Mouse (Mus musculus): ENCODE results near the gene Pacsin2.
"Not testable (repeated sequence)": the region's sequence is repeated elsewhere in the genome, so short reads cannot be mapped to it uniquely, and the experiment has no call there.

The Pacsin2 gene

DNA sequence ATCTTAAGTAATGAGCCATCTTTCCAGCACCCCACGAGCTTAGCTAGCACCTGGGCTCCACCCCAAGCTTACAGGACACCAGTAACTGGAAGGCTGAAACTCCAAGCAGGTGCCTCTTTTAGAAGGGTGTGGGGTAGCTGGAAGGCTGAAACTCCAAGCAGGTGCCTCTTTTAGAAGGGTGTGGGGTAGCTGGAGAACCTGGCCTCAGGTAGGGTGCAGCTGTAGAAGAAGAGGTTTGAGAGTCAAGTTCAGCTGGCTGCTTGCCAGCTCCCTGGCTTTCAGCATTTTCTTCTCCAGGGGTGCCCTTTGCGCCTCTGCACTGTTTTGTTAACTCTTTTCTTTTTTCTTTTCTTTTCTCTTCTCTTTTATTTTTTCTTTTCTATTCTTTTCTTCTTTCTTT lies 96.1 kb downstream of the Pacsin2 start:
- no peak for DNase-seq (ENCODE audit: low spot score)

GRCm38 (mm10) chr15:83366933-83367552 lies 97.4 kb downstream of the Pacsin2 start:
- peak; percentile 80 for DNase-seq (ENCODE audit: low spot score)

GRCm38 (mm10) chr15:83365697-83366096 lies 98.7 kb downstream of the Pacsin2 start:
- peak; percentile 11 for DNase-seq (ENCODE audit: low spot score)

- no peak for DNase-seq (ENCODE audit: low spot score)
Measured at GRCm38 (mm10) chr15:83364194-83364593, 100.2 kb downstream of the Pacsin2 start.

DNA sequence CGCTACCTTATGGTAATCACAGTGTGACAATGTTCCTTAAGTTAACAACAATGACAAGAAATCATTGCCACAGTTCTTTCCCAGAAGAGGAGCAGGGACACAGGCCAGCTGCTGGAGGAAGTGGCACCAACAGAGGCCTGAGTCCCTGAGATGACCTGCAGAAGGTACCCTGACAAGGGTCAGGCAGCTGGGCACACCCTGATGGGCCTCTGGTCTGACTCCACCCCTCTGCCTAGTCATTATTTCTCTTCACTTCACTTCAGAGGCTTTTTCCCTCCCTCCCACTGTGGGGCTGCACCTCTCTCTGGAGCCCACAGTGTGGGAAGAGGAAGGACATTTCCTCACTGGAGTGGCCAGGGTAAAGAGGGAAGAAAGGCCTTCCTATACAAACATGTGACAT lies 101.6 kb downstream of the Pacsin2 start:
- not testable (repeated sequence) for DNase-seq (ENCODE audit: low spot score)

DNA sequence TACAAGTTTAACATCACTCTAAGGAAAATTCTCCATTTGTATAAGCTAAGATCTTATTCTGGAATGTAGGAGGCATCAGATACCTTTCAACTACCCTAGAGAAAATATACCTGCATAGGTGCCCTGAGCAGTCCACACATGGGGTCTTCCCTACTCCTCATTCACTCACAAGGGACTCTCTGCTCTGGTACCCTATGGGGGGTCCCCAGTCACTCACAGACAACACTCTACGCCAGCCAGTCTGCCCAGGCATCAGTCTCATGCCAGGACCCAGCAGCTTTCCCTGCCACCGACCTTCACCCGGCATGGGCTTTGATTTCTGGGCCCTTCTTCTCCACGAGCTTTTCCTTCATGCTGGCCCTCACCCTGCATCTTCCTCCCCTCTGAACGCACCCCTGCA lies 103.5 kb downstream of the Pacsin2 start:
- DNase-seq (ENCODE audit: low spot score): not testable (repeated sequence)

DNA sequence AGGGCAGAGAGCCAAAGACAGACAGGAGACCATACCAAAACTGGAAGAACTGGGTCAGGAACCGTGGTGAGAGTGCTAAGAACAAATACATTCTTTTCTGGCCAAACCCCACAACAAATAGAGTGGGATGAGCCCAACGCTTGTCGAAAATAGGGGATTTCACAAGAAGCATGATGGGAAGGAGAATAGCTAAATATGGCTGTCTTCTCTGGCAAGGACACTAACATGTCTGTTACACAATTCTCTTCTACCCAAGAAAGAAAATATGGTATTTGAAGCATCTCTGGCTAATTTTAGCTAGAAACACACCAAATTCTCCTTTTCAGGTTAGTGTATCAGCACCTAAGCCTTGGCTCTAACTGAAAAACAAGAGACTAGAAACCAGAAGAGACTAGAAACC lies 104.3 kb downstream of the Pacsin2 start:
- DNase-seq (ENCODE audit: low spot score): no peak

DNA sequence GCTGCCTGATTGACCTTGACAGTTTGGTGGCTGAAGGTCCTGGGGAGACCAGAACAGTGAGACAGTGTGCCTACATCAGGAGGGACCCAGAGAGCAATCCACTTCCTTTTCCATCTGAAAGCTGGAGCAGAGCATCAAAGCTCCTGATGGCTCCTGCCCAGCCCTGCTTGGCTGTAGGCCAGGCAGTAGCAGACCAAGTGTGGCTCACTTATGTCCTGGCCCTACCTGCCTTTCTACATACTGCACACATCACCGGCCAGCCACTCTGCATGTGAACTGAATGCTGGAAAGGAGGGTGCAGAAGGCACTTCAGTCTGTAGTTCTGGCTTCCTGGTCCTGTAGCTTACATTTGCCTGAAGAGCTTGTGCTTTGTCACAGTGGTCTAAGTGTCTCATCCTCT lies 105.9 kb downstream of the Pacsin2 start:
- DNase-seq (ENCODE audit: low spot score): no peak

DNA sequence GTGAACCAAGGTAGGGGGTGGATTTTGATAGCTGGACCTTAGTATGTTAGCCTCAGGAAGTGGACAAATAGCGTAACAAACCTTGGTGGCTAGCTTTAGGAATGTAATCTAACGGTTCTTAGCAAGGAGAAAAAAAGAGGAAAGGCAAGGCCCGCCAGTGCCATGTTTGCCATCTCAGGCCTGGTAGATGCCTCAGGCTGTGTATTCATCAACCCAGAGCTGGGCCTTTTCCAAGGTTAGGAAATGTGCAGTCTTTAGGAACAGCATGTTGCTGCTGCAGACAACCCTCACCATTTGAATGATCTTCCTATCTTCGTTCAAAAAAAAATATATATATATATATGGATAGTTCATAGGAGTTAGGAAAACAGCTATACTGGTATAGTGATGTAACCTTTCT lies 112.9 kb downstream of the Pacsin2 start:
- DNase-seq (ENCODE audit: low spot score): no peak

DNA sequence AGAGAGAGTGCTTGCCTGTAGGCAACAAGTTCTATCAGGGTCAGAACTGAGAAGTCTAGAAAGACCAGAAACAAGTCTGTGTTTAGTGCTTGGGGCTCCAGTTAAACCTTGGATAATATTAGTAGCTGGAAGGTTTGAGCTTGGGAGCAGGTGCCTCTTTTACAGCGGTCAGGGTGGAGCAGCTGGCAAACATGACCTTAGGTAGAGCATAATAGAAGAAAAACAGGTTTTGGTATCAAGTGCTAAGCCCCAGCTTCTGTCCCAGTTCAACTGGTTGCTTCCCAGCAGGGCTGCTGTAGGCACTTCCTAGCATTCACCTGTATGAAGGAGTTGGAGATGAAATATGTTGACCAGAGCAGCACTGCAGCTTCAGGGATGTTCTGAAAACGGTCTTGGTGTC lies 113.5 kb downstream of the Pacsin2 start:
- no peak for DNase-seq (ENCODE audit: low spot score)

DNA sequence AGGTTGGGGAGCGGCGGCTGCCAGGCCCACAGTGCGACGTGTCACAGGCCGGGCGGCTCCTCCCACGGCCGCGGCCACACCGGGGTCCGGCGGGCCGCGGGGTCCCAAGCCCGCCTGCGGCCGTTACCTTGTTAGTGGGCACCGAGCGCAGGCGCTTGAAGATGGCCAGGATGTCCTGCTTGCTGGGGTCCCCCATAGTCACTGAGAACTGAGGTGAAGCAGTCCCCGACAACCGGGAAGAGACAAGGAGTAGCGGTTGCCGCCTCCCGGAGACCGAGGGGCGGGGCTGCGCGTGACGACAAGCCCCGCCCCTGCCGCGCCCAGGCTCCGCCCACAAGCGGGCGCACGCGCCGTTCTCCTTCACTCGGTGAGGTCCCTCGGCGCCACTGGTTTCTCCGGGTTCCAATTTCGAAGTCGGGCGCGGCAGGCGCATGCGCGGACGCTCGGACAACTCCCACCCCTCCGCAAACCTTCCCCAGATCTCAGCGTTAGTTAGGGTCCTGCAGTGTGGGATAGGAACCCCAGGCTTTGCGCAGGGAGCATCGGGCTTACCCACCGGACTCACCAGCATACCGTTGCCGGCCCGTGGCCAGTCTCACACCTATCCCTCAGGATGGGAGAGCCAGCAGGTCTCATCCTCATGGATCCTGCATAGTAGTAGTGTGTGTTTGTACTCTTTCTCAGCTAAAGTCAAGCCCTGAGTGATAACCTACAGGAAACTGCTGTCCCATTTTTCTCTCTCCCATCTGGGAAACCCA lies 114.3 kb downstream of the Pacsin2 start, which contains the start of gene Arfgap3:
Arfgap3 (minus strand) TSS at position 294 of the 758 bp plus-strand sequence.
- DNase-seq (ENCODE audit: low spot score): peak; percentile 93

GRCm38 (mm10) chr15:83349225-83349953 lies 115.0 kb downstream of the Pacsin2 start:
- no peak for DNase-seq (ENCODE audit: low spot score)

DNA sequence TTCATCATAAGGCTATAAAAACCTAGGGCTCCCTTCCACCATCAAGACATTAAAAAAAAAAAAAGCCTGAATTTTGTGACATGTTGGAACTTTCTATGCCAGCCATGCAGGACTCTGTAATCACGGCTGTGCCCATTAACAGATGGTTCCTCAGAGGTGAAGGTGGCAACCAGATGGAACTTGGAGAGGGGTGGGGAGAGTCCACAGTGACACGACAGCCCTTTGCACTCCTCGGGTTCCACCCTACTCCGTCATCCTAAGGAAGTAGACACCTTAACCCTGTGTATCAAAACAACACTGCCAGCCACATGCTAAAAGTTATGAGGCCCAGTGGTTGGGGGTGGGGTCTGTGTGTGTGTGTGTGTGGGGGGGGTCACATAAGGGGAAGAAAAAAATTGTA lies 115.7 kb downstream of the Pacsin2 start:
- DNase-seq (ENCODE audit: low spot score): no peak

GRCm38 (mm10) chr15:83345898-83346529 lies 118.4 kb downstream of the Pacsin2 start:
- DNase-seq (ENCODE audit: low spot score): no peak

DNA sequence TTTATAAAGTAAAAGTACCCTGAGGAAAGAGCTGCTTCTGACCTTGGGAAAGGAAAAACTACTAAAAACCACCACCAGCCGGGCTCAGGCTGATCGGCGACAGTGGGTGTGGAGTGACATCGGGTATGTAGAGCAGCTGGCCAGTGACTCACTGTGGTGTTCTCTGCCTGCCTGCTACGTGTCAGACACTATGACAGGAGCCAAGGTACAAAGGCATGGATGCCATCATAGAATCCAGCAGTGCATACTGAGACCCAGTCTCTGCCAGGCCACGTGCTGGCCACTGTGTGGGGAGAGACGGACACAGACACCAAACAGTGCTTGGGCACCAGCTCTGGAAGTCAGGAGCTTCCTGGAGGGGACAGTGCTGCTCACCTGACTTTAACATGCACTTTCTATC lies 119.5 kb downstream of the Pacsin2 start:
- no peak for DNase-seq (ENCODE audit: low spot score)

GRCm38 (mm10) chr15:83344157-83344556 lies 120.2 kb downstream of the Pacsin2 start:
- DNase-seq (ENCODE audit: low spot score): peak; percentile 30

GRCm38 (mm10) chr15:83338908-83339307 lies 125.5 kb downstream of the Pacsin2 start:
- DNase-seq (ENCODE audit: low spot score): no peak

GRCm38 (mm10) chr15:83337903-83338870 lies 126.2 kb downstream of the Pacsin2 start:
- no peak for DNase-seq (ENCODE audit: low spot score)

GRCm38 (mm10) chr15:83332373-83332772 lies 132.0 kb downstream of the Pacsin2 start:
- peak; percentile 17 for DNase-seq (ENCODE audit: low spot score)

DNA sequence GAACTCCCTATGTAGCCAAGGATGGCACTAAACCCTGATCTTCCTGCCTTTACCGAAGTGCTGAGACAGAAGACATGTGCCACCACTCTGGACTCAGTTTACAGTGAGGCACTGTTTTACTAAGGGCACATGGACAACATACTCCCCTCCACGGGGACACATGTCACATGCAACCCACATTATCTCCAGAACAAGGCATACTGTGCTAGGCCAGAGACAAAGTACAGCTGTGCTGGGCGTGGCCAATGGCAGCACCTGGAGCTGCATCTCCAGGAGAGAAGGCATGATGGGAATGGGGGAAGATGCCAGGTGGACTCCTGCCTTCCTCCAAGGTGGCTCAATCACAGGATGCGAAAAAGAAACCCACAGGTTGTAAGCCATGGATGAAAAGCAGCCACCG lies 135.5 kb downstream of the Pacsin2 start:
- no peak for DNase-seq (ENCODE audit: low spot score)
